Mouse (Mus musculus): ENCODE data around the gene Olfr198. TPM values are rescaled to one million over a fixed set of nuclear protein-coding genes. Genes with fewer than 3 reads are reported as not detected.

Gene Olfr198
- polyA plus RNA-seq (2017; shearing (Covaris generic)), result not detected

DNA sequence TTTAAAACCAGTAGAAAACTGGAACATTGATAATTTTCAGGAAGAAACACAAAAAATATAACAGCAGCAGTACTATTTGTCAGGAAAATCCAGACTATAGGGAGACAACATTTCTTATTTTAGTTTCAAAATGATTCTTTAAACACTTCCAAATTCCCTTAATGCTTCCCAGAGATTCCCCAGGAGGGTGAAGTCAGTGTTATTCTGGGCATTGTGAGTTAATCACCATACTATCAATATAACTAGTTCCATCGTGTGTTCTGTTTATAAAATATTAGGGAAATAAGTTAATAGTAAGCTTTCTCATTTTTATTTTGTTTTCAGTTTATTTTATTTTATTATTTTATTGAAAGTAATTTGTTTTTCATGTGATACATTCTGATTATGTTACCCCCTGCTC lies at the start of gene Olfr198:
Gene Olfr198 (minus strand): TSS at position 101 of the 400 bp plus-strand sequence.

GRCm38 (mm10) chr16:59219667-59220066 lies 16.3 kb upstream of the Olfr198 start, which contains the start of gene Olfr199:
Gene Olfr199 (minus strand): TSS chr16:59219767.

GRCm38 (mm10) chr16:59170354-59170753 lies 33.0 kb downstream of the Olfr198 start, which contains the start of gene Olfr196:
Gene Olfr196 (minus strand): TSS chr16:59170454.

Other genes starting within 250 kb of the Olfr198 start
- gene Olfr183, start 208.2 kb downstream of the Olfr198 start, polyA plus RNA-seq (2017; shearing (Covaris generic)), result 0.20 TPM
- 0.16 TPM for gene Olfr186, start 173.2 kb downstream of the Olfr198 start, polyA plus RNA-seq (2017; shearing (Covaris generic))
- not detected for gene Olfr187, start 163.8 kb downstream of the Olfr198 start, polyA plus RNA-seq (2017; shearing (Covaris generic))
- gene Olfr190, start 125.5 kb downstream of the Olfr198 start, polyA plus RNA-seq (2017; shearing (Covaris generic)), result not detected
- not detected for gene Olfr191, start 113.7 kb downstream of the Olfr198 start, polyA plus RNA-seq (2017; shearing (Covaris generic))
- not detected for gene Olfr193, start 91.7 kb downstream of the Olfr198 start, polyA plus RNA-seq (2017; shearing (Covaris generic))
- not detected for gene Olfr194, start 82.5 kb downstream of the Olfr198 start, polyA plus RNA-seq (2017; shearing (Covaris generic))
- not detected for gene Olfr195, start 56.5 kb downstream of the Olfr198 start, polyA plus RNA-seq (2017; shearing (Covaris generic))
- not detected for gene Olfr196, start 33.1 kb downstream of the Olfr198 start, polyA plus RNA-seq (2017; shearing (Covaris generic))
- gene Olfr199, start 16.2 kb upstream of the Olfr198 start, polyA plus RNA-seq (2017; shearing (Covaris generic)), result not detected
- gene Olfr201, start 69.1 kb upstream of the Olfr198 start, polyA plus RNA-seq (2017; shearing (Covaris generic)), result not detected
- gene Olfr202, start 83.3 kb upstream of the Olfr198 start, polyA plus RNA-seq (2017; shearing (Covaris generic)), result not detected
- gene Olfr203, start 95.3 kb upstream of the Olfr198 start, polyA plus RNA-seq (2017; shearing (Covaris generic)), result not detected
- not detected for gene Olfr204, start 114.7 kb upstream of the Olfr198 start, polyA plus RNA-seq (2017; shearing (Covaris generic))
- not detected for gene Olfr205, start 127.6 kb upstream of the Olfr198 start, polyA plus RNA-seq (2017; shearing (Covaris generic))
- not detected for gene Olfr206, start 145.7 kb upstream of the Olfr198 start, polyA plus RNA-seq (2017; shearing (Covaris generic))
- not detected for gene Olfr209, start 160.5 kb upstream of the Olfr198 start, polyA plus RNA-seq (2017; shearing (Covaris generic))
- not detected for gene Gabrr3, start 203.8 kb upstream of the Olfr198 start, polyA plus RNA-seq (2017; shearing (Covaris generic))